11 mouse cellular contexts compared by ENCODE assay signal in the genomic region with DNA sequence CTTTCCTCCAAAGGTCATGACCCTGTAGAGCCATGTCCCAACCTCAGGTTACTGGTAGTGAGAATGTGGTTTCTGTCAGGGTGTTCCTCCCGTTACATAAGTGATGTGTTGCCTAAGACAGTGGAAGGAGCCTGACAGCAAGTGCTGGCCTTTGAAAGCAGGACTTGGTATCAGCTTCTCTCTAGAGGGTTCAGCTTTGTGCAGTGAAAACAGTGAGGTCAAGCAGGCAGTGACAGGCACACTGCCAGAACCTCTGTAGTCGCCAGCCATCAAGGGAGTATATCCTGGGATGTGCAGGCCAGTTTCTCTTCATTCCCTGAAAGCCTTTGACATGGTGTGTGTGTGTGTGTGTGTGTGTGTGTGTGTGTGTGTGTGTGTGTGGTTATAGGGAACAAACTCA.
"Had no signal": no experiment of that assay in that cellular context is flagged by ENCODE, and none has a peak within 500 bp of the region (broad histone marks: within the 10 kb centered on the region; RNA-seq: fewer than 3 reads in every experiment).

No protein-coding gene starts in this region.

- DNase-seq: kidney, adult 2 months; kidney, postnatal 14 days; left cerebral cortex, postnatal 4 days; lung, postnatal 14 days; right cerebral cortex, postnatal 14 days; thymus, postnatal 36 days had no signal

- H3K4me3 ChIP-seq: kidney, embryonic 15.5 days; limb, embryonic 13.5 days; liver, embryonic 15.5 days; lung, embryonic 15.5 days; midbrain, embryonic 12.5 days had no signal

- H3K4me1 ChIP-seq: kidney, embryonic 15.5 days; liver, embryonic 15.5 days; lung, embryonic 15.5 days; midbrain, embryonic 12.5 days had no signal
